Mouse (Mus musculus): ENCODE data around the gene Stat4. TPM values are rescaled to one million over a fixed set of nuclear protein-coding genes. Genes with fewer than 3 reads are reported as not detected.

Stat4 gene
- polyA plus RNA-seq, 1 experiment = not detected

DNA sequence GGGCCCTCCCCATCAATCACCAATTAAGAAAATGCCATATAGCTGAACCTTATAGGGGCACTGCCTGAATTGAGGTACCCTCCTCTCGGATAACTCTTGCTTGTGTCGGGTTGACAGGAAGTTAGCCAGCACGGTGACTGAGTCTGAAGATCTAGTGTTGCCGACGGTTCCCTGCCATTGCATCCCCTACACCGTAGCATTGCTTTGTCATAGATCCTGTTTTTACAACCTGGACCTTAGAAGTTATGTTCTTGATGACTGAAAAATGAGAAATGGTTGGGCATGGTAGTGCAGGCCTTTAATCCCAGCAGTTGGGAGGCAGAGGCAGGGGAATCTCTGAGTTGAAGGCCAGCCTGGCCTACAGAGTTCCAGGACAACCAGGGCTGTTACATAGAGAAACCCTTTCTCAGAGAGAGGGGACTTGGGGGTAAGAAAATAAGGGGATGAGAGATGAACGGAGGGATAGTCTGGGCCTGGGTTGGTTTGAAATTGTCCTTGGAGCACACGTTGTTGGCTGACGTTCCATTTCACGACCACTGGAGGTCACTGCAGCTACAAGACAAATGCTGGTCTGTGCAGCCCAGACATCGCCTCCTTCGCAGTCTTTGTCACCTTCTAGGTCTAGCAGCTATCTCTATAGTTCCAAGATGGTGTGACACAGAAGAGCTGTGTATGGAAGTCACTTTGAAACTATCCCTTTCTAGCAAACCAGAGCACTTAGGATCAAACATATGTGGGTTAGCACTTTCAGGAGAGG, 159.4 kb downstream of the Stat4 start:
- no peak for TF ChIP-seq GATA1 (IDR thresholded peaks at IDR 0.05; ENCODE audit: low read length)

DNA sequence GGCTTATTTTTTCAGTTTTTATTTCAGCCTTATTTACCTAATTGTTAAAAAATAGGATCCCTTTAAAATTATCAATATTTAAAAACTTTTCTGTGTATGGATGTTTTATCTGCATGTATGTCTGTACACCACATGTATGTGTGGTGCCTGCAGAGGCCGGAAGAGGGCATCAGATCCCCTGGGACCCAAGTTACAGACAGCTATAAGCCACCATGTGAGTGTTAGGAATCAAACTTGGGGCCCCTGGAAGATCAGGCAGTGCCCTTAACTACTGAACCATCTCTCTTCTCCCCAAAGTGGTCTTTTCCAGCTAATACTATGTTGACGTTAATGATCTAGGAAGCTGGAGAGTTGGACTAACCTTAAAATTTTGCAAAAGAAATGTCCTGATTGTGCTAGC, 160.5 kb downstream of the Stat4 start:
- no peak for TF ChIP-seq GATA1 (IDR thresholded peaks at IDR 0.05; ENCODE audit: low read length)

DNA sequence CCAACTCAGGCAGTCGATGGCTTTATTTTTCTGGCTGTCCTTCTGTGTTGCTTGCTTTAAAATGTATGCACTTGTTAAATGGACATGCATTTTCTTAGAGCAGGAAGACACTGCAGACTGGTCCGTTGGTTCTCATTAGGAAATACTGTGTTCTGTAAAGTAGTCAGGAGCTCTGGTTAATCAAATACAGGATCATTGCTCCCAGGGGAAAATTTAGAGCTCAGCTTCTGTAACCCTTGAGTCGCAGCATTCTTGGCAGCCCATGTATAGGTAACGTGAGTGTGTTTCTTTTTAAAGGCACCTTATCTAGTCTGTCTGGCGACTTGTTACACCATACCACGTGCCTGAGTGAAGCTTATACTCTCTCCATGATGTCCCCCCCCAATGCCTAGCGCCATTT, 161.2 kb downstream of the Stat4 start:
- TF ChIP-seq GATA1 (IDR thresholded peaks at IDR 0.05; ENCODE audit: low read length) = no peak

DNA sequence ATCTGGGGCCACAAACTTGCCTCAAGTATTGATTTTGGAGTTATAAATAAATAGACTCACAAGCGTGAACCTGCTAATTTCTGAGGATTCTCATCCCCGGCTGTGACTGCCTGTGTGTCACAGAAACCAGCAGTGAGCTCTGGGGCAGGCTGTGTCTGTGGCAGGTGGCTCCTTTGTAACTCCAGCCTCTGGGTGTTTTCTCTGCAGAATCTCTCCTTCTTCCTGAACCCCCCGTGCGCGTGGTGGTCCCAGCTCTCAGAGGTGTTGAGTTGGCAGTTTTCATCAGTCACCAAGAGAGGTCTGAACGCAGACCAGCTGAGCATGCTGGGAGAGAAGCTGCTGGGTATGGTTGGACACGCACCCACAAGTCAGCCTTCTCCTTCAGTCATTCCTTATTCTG, 161.7 kb downstream of the Stat4 start:
- TF ChIP-seq GATA1 (IDR thresholded peaks at IDR 0.05; ENCODE audit: low read length) = no peak

DNA sequence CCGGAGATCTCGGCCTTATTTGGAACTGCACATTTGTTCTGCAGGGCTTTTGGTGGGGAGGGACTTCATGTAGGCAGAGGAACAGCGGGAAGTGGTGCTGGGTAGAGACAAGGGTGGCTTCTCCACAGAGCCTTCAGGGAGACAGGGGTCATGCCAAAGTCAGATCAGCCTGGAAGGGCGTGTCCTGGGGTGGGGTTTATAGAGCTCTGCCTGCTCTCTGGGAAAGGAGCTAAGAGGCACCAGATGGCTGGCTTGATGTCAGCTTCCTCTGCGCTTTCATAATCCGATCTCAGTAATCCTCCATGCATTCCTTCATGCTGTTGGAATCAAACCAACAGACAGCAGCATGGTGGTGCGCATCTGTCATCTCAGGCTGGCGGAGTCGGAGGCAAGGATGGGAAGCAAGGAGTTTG, 163.0 kb downstream of the Stat4 start:
- no peak for TF ChIP-seq GATA1 (IDR thresholded peaks at IDR 0.05; ENCODE audit: low read length)

DNA sequence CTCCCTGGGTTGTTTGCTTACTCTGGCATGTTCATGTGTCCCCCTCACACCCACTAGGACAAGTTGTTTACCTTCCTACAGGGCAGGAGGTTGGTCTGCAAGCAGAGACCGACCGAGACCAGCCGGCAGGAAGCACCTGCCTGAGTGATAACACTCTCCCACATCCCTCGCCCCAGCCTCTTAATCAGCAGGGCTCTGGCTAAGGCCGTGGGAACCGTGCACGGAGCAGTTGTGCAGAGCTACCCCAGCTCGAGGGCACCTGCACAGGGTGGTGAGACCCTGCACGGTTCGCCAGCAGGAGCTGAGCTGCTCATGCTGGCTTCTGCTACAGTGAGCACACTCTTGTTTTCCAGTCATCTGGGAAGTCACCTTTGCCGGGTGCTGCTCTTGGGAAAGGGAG, 163.7 kb downstream of the Stat4 start:
- TF ChIP-seq GATA1 (IDR thresholded peaks at IDR 0.05; ENCODE audit: low read length) = no peak

DNA sequence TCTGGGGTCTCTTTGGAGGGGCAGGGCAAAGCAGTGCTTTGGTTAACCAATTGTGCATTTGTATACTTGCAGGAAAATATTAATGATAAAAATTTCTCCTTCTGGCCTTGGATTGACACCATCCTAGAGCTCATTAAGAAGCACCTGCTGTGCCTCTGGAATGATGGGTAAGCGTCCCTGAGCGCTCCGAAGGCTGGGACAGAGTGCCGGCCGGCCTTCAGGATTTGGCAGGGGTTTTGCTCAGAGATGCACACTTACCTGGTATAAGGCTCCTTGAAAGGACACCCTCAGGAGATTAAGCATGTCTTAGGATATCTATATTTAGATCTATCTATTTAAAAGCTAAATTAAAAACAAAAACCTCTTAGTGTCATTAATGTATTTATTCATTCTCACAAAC, 164.2 kb downstream of the Stat4 start:
- TF ChIP-seq GATA1 (IDR thresholded peaks at IDR 0.05; ENCODE audit: low read length) = no peak

DNA sequence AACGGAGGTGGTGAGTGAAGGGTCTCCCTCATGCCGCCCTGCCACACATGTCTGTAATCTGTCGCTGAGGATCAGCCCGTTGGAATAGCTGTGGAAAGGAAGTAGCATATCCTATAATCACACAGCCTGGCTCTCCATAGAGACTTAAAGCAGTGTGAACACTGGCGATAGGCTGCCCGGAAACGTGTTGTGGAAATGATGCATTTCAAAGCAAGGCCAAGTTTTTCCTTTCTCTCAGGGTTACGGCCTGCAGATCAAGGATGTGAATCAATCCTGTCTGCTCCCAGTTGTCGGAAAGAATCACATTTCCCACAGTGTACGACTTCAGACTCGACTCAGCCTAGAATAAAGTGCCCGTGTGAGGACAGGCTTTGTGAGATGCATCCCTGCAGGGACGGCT, 165.4 kb downstream of the Stat4 start:
- TF ChIP-seq GATA1 (IDR thresholded peaks at IDR 0.05; ENCODE audit: low read length) = no peak

DNA sequence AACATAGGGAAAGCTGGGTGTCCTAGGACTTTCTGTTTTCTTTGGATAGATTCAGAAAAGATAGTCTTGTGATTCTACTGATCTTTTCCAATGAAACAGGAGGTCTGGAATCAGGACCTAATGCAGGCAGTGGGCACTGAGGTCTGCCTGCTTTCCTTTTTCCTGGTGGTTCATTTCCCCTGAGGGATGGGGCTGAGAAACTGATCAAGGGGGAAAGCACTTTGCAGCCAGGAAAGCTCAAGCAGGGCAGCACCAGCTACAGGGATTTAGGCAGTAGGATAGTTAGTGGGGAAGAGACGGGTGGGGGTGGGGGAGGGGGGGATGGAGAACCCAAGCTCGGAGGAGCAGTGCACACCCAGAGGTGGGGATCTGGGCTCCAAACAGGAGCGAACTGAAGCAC, 166.0 kb downstream of the Stat4 start:
- TF ChIP-seq GATA1 (IDR thresholded peaks at IDR 0.05; ENCODE audit: low read length) = no peak

DNA sequence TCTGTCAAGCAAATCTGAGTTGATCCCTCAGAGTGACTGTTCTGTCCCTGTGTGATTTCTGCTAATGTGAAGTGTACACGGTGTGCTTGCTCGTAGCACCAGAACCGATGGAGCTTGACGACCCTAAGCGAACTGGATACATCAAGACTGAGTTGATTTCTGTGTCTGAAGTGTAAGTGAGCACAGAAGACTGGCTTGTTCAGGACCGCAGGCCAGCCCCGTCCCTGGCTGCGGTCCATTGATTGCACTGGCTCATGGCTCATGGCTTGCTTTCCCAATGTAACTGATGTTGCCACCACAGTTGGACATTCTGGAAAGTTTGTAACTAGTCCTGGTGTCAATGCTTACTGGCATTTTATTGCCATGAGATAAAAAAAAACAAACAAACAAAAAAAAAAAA, 167.9 kb downstream of the Stat4 start:
- TF ChIP-seq GATA1 (IDR thresholded peaks at IDR 0.05; ENCODE audit: low read length) = no peak

DNA sequence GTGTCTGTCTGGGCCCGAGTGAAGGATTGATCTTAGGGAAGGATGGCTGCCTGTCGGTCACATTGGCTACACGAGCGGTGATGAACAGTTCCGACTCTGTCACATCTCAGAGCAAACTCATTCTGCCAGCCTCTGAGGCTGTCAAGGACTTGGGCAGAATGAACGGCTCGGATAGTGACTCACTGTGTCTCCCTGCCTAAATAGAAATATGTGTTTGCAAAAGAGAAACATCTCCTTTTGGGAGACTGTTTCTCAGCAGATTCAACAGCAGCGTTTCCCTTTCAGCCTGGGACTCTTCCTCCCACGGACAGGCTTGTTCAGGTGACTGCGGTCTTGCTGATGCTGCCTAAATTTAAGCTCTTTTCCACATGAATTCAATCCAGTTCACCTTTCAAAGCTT, 169.4 kb downstream of the Stat4 start:
- no peak for TF ChIP-seq GATA1 (IDR thresholded peaks at IDR 0.05; ENCODE audit: low read length)

Other genes starting within 250 kb of the Stat4 start
- gene Myo1b, start 71.1 kb upstream of the Stat4 start, polyA plus RNA-seq (2012) = not detected in 2 replicates
- 8.3 and 9.0 TPM in 2 replicates for gene Stat1, start 132.3 kb downstream of the Stat4 start, polyA plus RNA-seq (2012)
- gene Gls, start 246.1 kb downstream of the Stat4 start, polyA plus RNA-seq (2012) = 157 and 200 TPM in 2 replicates

Data from G1E-ER4 (cell line).